Mouse (Mus musculus): ENCODE results near the gene Hist1h1t. TPM values are rescaled to one million over a fixed set of nuclear protein-coding genes. Genes with fewer than 3 reads are reported as not detected.

Gene Hist1h1t
- polyA plus RNA-seq, 1 experiment: not detected

GRCm38 (mm10) chr13:23740910-23741309 is 45.3 kb downstream of the Hist1h1t start:
- H3K4me3 ChIP-seq (ENCODE audit: insufficient read depth, low read length): peak overlapping the region; percentile 67; the same call in 1 of the 2 replicates
- no peak for TF ChIP-seq POLR2A (IDR thresholded peaks at IDR 0.05; ENCODE audit: extremely low read depth, insufficient read depth, low read length)
- TF ChIP-seq CTCF (IDR thresholded peaks at IDR 0.05; ENCODE audit: extremely low read depth, insufficient read depth, low read length): no peak
- no peak overlapping the region for H3K27ac ChIP-seq (ENCODE audit: insufficient read depth, low read length)
- no peaks in the 10 kb centered on the region for H3K4me1 ChIP-seq (ENCODE audit: control insufficient read depth, insufficient read depth, low read length)

DNA sequence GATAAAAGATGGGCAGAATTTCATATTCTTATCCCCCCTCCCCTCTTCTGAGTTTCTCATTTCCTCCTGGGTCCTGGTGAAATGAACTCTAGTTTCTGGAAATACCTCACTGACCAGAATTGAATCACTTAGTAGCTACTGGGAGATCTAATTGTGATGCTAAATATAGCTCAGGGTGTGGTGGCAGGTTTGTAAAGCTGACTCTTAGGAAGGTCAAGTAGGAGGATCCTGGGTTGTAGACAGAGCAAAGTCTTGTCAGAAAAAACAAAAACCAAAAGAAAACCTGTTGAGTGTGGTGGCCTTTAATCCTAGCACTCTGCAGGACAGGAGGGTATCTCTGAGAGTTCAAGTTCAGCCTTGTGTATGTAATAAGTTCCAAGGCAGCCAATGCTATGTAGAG is 46.4 kb downstream of the Hist1h1t start:
- Histone ChIP-seq H3K4me3 (ENCODE audit: insufficient read depth, low read length) (no peak overlapping the region), H3K27ac (ENCODE audit: insufficient read depth, low read length) (no peak overlapping the region), H3K4me1 (ENCODE audit: control insufficient read depth, insufficient read depth, low read length) (no peaks in the 10 kb centered on the region)
- no peak for TF ChIP-seq CTCF (IDR thresholded peaks at IDR 0.05; ENCODE audit: extremely low read depth, insufficient read depth, low read length)
- no peak for TF ChIP-seq POLR2A (IDR thresholded peaks at IDR 0.05; ENCODE audit: extremely low read depth, insufficient read depth, low read length)

DNA sequence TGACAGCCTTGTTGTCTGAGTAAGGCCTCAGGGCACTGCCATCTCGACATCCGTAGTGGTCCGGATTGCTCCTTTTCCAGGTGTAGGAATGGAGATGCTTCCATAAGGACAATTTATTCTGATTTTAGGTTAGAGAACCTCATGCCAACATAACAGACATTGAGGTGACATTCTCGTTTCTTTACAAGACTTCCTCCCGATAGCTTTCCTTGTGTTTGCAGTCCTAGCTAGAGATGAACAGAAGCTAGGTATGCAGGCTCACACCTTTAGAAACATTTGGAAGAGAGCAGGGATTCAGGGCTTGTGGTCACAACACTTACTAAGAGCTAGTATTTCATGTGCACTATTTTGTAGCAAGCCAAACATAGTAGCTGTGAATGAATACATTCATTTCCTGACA is 47.6 kb downstream of the Hist1h1t start:
- Histone ChIP-seq H3K4me1 (ENCODE audit: control insufficient read depth, insufficient read depth, low read length) (no peaks in the 10 kb centered on the region), H3K27ac (ENCODE audit: insufficient read depth, low read length) (no peak overlapping the region), H3K4me3 (ENCODE audit: insufficient read depth, low read length) (no peak overlapping the region)
- no peak for TF ChIP-seq CTCF (IDR thresholded peaks at IDR 0.05; ENCODE audit: extremely low read depth, insufficient read depth, low read length)

GRCm38 (mm10) chr13:23743963-23744362 is 48.3 kb downstream of the Hist1h1t start:
- TF ChIP-seq CTCF (IDR thresholded peaks at IDR 0.05; ENCODE audit: extremely low read depth, insufficient read depth, low read length) (no peak), POLR2A (IDR thresholded peaks at IDR 0.05; ENCODE audit: extremely low read depth, insufficient read depth, low read length) (no peak)
- Histone ChIP-seq H3K4me1 (ENCODE audit: control insufficient read depth, insufficient read depth, low read length) (no peaks in the 10 kb centered on the region), H3K27ac (ENCODE audit: insufficient read depth, low read length) (no peak overlapping the region), H3K4me3 (ENCODE audit: insufficient read depth, low read length) (no peak overlapping the region)

GRCm38 (mm10) chr13:23744421-23745380 is 49.1 kb downstream of the Hist1h1t start:
- Histone ChIP-seq H3K27ac (ENCODE audit: insufficient read depth, low read length) (no peak overlapping the region), H3K4me3 (ENCODE audit: insufficient read depth, low read length) (no peak overlapping the region), H3K4me1 (ENCODE audit: control insufficient read depth, insufficient read depth, low read length) (no peaks in the 10 kb centered on the region)
- TF ChIP-seq POLR2A (IDR thresholded peaks at IDR 0.05; ENCODE audit: extremely low read depth, insufficient read depth, low read length): no peak
- no peak for TF ChIP-seq CTCF (IDR thresholded peaks at IDR 0.05; ENCODE audit: extremely low read depth, insufficient read depth, low read length)

GRCm38 (mm10) chr13:23745381-23746161 is 50.0 kb downstream of the Hist1h1t start, which contains the start of gene Hist1h3c:
Gene Hist1h3c (minus strand): TSS chr13:23745602.
- Histone ChIP-seq H3K27ac (ENCODE audit: insufficient read depth, low read length) (peak within 1 kb of the TSS; percentile 88), H3K4me3 (ENCODE audit: insufficient read depth, low read length) (peak within 1 kb of the TSS; percentile 30), H3K4me1 (ENCODE audit: control insufficient read depth, insufficient read depth, low read length) (no peaks in the 10 kb centered on the region)
- TF ChIP-seq CTCF (IDR thresholded peaks at IDR 0.05; ENCODE audit: extremely low read depth, insufficient read depth, low read length): no peak
- no peak for TF ChIP-seq POLR2A (IDR thresholded peaks at IDR 0.05; ENCODE audit: extremely low read depth, insufficient read depth, low read length)

Other genes with a start within 250 kb of the Hist1h1t start
- 0.04 and 0.06 TPM in 2 replicates for gene Btn1a1, start 229.9 kb upstream of the Hist1h1t start, polyA plus RNA-seq (2012; rRNA removed)
- 0.69 and 0.95 TPM in 2 replicates for gene Btn2a2, start 207.0 kb upstream of the Hist1h1t start, polyA plus RNA-seq (2012; rRNA removed)
- 20.7 and 34.8 TPM in 2 replicates for gene Hist1h4h, start 164.8 kb upstream of the Hist1h1t start, polyA plus RNA-seq (2012; rRNA removed)
- gene Hist1h2af, start 161.9 kb upstream of the Hist1h1t start, polyA plus RNA-seq (2012; rRNA removed): 6.4 and 14.2 TPM in 2 replicates
- 0.74 and 0.92 TPM in 2 replicates for gene Hist1h3g, start 160.4 kb upstream of the Hist1h1t start, polyA plus RNA-seq (2012; rRNA removed)
- 0.29 and 0.38 TPM in 2 replicates for gene Hist1h2bh, start 152.4 kb upstream of the Hist1h1t start, polyA plus RNA-seq (2012; rRNA removed)
- 0.73 TPM in 1 of 2 replicates, not detected in the other for gene Hist1h3f, start 151.8 kb upstream of the Hist1h1t start, polyA plus RNA-seq (2012; rRNA removed)
- gene Hist1h4f, start 144.2 kb upstream of the Hist1h1t start, polyA plus RNA-seq (2012; rRNA removed): 4.5 and 13.1 TPM in 2 replicates
- 0.04 and 0.08 TPM in 2 replicates for gene Hist1h1d, start 142.6 kb upstream of the Hist1h1t start, polyA plus RNA-seq (2012; rRNA removed)
- 1.2 and 2.9 TPM in 2 replicates for gene Hist1h3e, start 133.4 kb upstream of the Hist1h1t start, polyA plus RNA-seq (2012; rRNA removed)
- 0.50 and 1.1 TPM in 2 replicates for gene Hist1h2ae, start 124.6 kb upstream of the Hist1h1t start, polyA plus RNA-seq (2012; rRNA removed)
- 7.8 and 11.4 TPM in 2 replicates for gene Hist1h2bg, start 124.4 kb upstream of the Hist1h1t start, polyA plus RNA-seq (2012; rRNA removed)
- gene Hist1h2bf, start 121.6 kb upstream of the Hist1h1t start, polyA plus RNA-seq (2012; rRNA removed): 0.67 TPM in 1 of 2 replicates, not detected in the other
- gene Hist1h2ad, start 121.4 kb upstream of the Hist1h1t start, polyA plus RNA-seq (2012; rRNA removed): 0.32 and 0.92 TPM in 2 replicates
- gene Hist1h3d, start 120.1 kb upstream of the Hist1h1t start, polyA plus RNA-seq (2012; rRNA removed): 2.6 and 3.0 TPM in 2 replicates
- 4.4 and 8.9 TPM in 2 replicates for gene Hist1h4d, start 114.2 kb upstream of the Hist1h1t start, polyA plus RNA-seq (2012; rRNA removed)
- gene Hist1h2be, start 74.7 kb upstream of the Hist1h1t start, polyA plus RNA-seq (2012; rRNA removed): 4.2 and 4.6 TPM in 2 replicates
- 4.0 and 4.6 TPM in 2 replicates for gene Hist1h1e, start 73.3 kb upstream of the Hist1h1t start, polyA plus RNA-seq (2012; rRNA removed)
- gene Hist1h2ac, start 11.9 kb upstream of the Hist1h1t start, polyA plus RNA-seq (2012; rRNA removed): 1.2 and 1.5 TPM in 2 replicates
- 117 and 130 TPM in 2 replicates for gene Hist1h2bc, start 11.6 kb upstream of the Hist1h1t start, polyA plus RNA-seq (2012; rRNA removed)
- gene Hist1h4c, start 2.6 kb downstream of the Hist1h1t start, polyA plus RNA-seq (2012; rRNA removed): 4.1 and 9.6 TPM in 2 replicates
- 4.2 and 4.3 TPM in 2 replicates for gene Hfe, start 15.0 kb downstream of the Hist1h1t start, polyA plus RNA-seq (2012; rRNA removed)
- 42.1 and 42.4 TPM in 2 replicates for gene Hist1h1c, start 43.0 kb downstream of the Hist1h1t start, polyA plus RNA-seq (2012; rRNA removed)
- gene Hist1h3c, start 49.8 kb downstream of the Hist1h1t start, polyA plus RNA-seq (2012; rRNA removed): 0.56 TPM in 1 of 2 replicates, not detected in the other
- 0.79 and 1.9 TPM in 2 replicates for gene Hist1h2bb, start 50.9 kb downstream of the Hist1h1t start, polyA plus RNA-seq (2012; rRNA removed)
- 1.6 and 1.9 TPM in 2 replicates for gene Hist1h2ab, start 55.3 kb downstream of the Hist1h1t start, polyA plus RNA-seq (2012; rRNA removed)
- gene Hist1h3b, start 56.5 kb downstream of the Hist1h1t start, polyA plus RNA-seq (2012; rRNA removed): 0.57 and 0.77 TPM in 2 replicates
- 3.7 and 8.3 TPM in 2 replicates for gene Hist1h4b, start 61.2 kb downstream of the Hist1h1t start, polyA plus RNA-seq (2012; rRNA removed)
- 4.2 and 9.6 TPM in 2 replicates for gene Hist1h4a, start 65.4 kb downstream of the Hist1h1t start, polyA plus RNA-seq (2012; rRNA removed)
- 0.57 and 1.4 TPM in 2 replicates for gene Hist1h3a, start 66.6 kb downstream of the Hist1h1t start, polyA plus RNA-seq (2012; rRNA removed)
- gene Hist1h1a, start 67.9 kb downstream of the Hist1h1t start, polyA plus RNA-seq (2012; rRNA removed): 0.55 and 0.77 TPM in 2 replicates
- 0.19 and 0.21 TPM in 2 replicates for gene Trim38, start 74.1 kb downstream of the Hist1h1t start, polyA plus RNA-seq (2012; rRNA removed)
- gene Slc17a2, start 111.2 kb downstream of the Hist1h1t start, polyA plus RNA-seq (2012; rRNA removed): 0.06 TPM in 1 of 2 replicates, not detected in the other
- not detected in 2 replicates for gene Slc17a3, start 143.6 kb downstream of the Hist1h1t start, polyA plus RNA-seq (2012; rRNA removed)
- gene Slc17a1, start 171.9 kb downstream of the Hist1h1t start, polyA plus RNA-seq (2012; rRNA removed): not detected in 2 replicates
- not detected in 2 replicates for gene Slc17a4, start 219.2 kb downstream of the Hist1h1t start, polyA plus RNA-seq (2012; rRNA removed)
- gene Hist1h2ba, start 238.3 kb downstream of the Hist1h1t start, polyA plus RNA-seq (2012; rRNA removed): not detected in 2 replicates
- not detected in 2 replicates for gene Hist1h2aa, start 238.6 kb downstream of the Hist1h1t start, polyA plus RNA-seq (2012; rRNA removed)

Measured in cortical plate, adult 2 months (tissue).